Mouse (Mus musculus) heart, embryonic 14.5 days (tissue): Measurements from ENCODE around the gene Abca12. TPM values are rescaled to one million over a fixed set of nuclear protein-coding genes. Genes with fewer than 3 reads are reported as not detected.

Experiments used
- ATAC-seq: fragments of 200-750 bp; cut with Nextera tagmentation; 2 replicates; pipeline ENCODE4 v1.8.0; 2017; ENCODE audit warnings: low read depth, moderate TSS enrichment; ENCODE audit not compliant: insufficient number of reproducible peaks, insufficient read depth, low FRiP score
- H3K27ac ChIP-seq, 2 experiments: fragments of 200-500 bp in 1 of 2; fragments of 300-500 bp in 1 of 2; sonication (generic) in 1 of 2; replicated peaks in 1 of 2; 2 replicates each; pipeline ENCODE4 v1.5.1; 2012 to 2014; ENCODE audit warnings: low read depth in 2 of 2, low read length in 2 of 2, control low read depth in 1 of 2, mild to moderate bottlenecking in 1 of 2, mixed read lengths in 1 of 2; ENCODE audit not compliant: control insufficient read depth in 1 of 2, insufficient read depth in 1 of 2
- H3K27me3 ChIP-seq: fragments of 300-500 bp; sonication (generic); 2 replicates; pipeline ENCODE4 v1.6.1; 2014; ENCODE audit warnings: mild to moderate bottlenecking, low read length, control low read depth; ENCODE audit not compliant: control insufficient read depth, insufficient read depth
- H3K36me3 ChIP-seq: fragments of 300-500 bp; sonication (generic); 2 replicates; pipeline ENCODE4 v1.6.1; 2014; ENCODE audit warnings: mild to moderate bottlenecking, control low read depth, low read length, mixed read lengths; ENCODE audit not compliant: control insufficient read depth, insufficient read depth
- H3K4me1 ChIP-seq, 2 experiments: fragments of 200-500 bp in 1 of 2; fragments of 300-500 bp in 1 of 2; sonication (generic) in 1 of 2; 2 replicates each; pipeline ENCODE4 v1.6.1; 2012 to 2014; ENCODE audit warnings: low read length in 2 of 2, control low read depth in 1 of 2, mixed read lengths in 1 of 2; ENCODE audit not compliant: control insufficient read depth in 2 of 2, insufficient read depth in 2 of 2
- H3K4me2 ChIP-seq: fragments of 300-500 bp; sonication (generic); 2 replicates; pipeline ENCODE4 v1.6.1; 2014; ENCODE audit warnings: mild to moderate bottlenecking, low read length
- H3K4me3 ChIP-seq, 2 experiments: fragments of 200-500 bp in 1 of 2; fragments of 300-500 bp in 1 of 2; sonication (generic) in 1 of 2; 2 replicates each; pipeline ENCODE4 v1.5.1; 2012 to 2014; ENCODE audit warnings: low read length in 2 of 2, mild to moderate bottlenecking in 2 of 2, control low read depth in 1 of 2, low read depth in 1 of 2, moderate library complexity in 1 of 2; ENCODE audit not compliant: control insufficient read depth in 1 of 2, insufficient read depth in 1 of 2
- H3K9ac ChIP-seq: fragments of 300-500 bp; sonication (generic); 2 replicates; pipeline ENCODE4 v1.6.1; 2014; ENCODE audit warnings: mild to moderate bottlenecking, low read length
- H3K9me3 ChIP-seq: fragments of 300-500 bp; sonication (generic); 2 replicates; pipeline ENCODE4 v1.6.1; 2016; ENCODE audit warnings: low read length, control low read depth; ENCODE audit not compliant: control insufficient read depth
- WGBS: fragments of 180-500 bp; shearing (Covaris S2); extraction: QIAGEN DNeasy Blood & Tissue Kit; methylation state at CpG from one replicate; pipeline ENCODE4 v1.1.7; 2014; 5-methylcytosine and 5-hydroxymethylcytosine counted together
- polyA plus RNA-seq: library from polyadenylated mRNA; unstranded; fragments of >200 nt; fragmentation: Nextera tagmentation; extraction: Ambion mirVana; gene quantifications from 2 replicates; pipeline ENCODE4 v1.2.1, GENCODE M21; 2014

The Abca12 gene
- polyA plus RNA-seq, 1 experiment from 2014 or later, result 0.11 TPM

DNA sequence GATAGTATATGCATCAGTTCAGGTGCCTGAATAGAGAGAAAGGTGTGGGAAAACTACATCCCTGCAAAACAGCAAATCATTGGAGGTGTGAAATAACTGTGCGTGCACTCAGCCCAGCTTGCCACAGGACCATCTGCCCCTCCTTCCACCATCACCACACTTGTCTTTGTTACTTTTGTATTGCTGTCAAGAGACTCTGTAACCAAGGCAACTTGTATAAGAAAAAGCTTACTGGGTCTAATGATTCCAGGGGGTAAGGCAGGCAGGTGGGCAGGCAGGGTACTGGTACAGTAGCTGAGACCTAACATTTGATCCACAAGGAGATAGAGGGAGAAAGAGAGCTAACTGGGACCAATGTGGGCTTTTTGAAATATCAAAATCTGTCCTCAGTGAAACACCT lies 220.8 kb downstream of the Abca12 start:
- WGBS, result 100% methylated on average over 1 of the region's 1 CpGs
- H3K27ac ChIP-seq, result no peak overlapping the region
- no peaks in the 10 kb centered on the region for H3K27me3 ChIP-seq
- no peaks in the 10 kb centered on the region for H3K9me3 ChIP-seq
- no peak overlapping the region for H3K9ac ChIP-seq
- H3K4me2 ChIP-seq, result no peak overlapping the region
- no peaks in the 10 kb centered on the region for H3K36me3 ChIP-seq
- no peak for ATAC-seq
- H3K4me3 ChIP-seq, result no peak overlapping the region
- no peaks in the 10 kb centered on the region for H3K4me1 ChIP-seq

Other genes with a start within 250 kb of the Abca12 start
- 31.8 and 31.9 TPM in 2 replicates for gene Atic, start 142.2 kb upstream of the Abca12 start, polyA plus RNA-seq
- gene Fn1, start 238.3 kb upstream of the Abca12 start, polyA plus RNA-seq, result 215 and 242 TPM in 2 replicates